Mouse (Mus musculus) forebrain, embryonic 13.5 days (tissue): Measurements from ENCODE around the gene Gm10392. TPM values are rescaled to one million over a fixed set of nuclear protein-coding genes. Genes with fewer than 3 reads are reported as not detected.

Source experiments
- polyA plus RNA-seq: library from polyadenylated mRNA; unstranded; fragments of >200 nt; fragmentation: Nextera tagmentation; extraction: Ambion mirVana; gene quantifications from 2 replicates; pipeline ENCODE4 v1.2.1, GENCODE M21; 2015

Gm10392 gene
- polyA plus RNA-seq, 1 experiment from 2014 or later: 0.12 TPM

Other genes starting within 250 kb of the Gm10392 start
- gene Coro6, start 56.8 kb downstream of the Gm10392 start, polyA plus RNA-seq: 0.05 and 0.11 TPM in 2 replicates
- 18.0 and 18.7 TPM in 2 replicates for gene Ankrd13b, start 29.5 kb downstream of the Gm10392 start, polyA plus RNA-seq
- gene Git1, start 25.6 kb downstream of the Gm10392 start, polyA plus RNA-seq: 12.9 and 14.6 TPM in 2 replicates
- gene Abhd15, start 4.1 kb downstream of the Gm10392 start, polyA plus RNA-seq: 3.0 and 3.8 TPM in 2 replicates
- gene Trp53i13, start 3.2 kb downstream of the Gm10392 start, polyA plus RNA-seq: 19.7 and 20.9 TPM in 2 replicates
- 25.8 and 28.5 TPM in 2 replicates for gene Taok1, start 88.6 kb upstream of the Gm10392 start, polyA plus RNA-seq
- 4.3 and 5.0 TPM in 2 replicates for gene Nufip2, start 167.0 kb upstream of the Gm10392 start, polyA plus RNA-seq
- gene Cryba1, start 206.1 kb upstream of the Gm10392 start, polyA plus RNA-seq: 0.76 and 1.7 TPM in 2 replicates
- 38.2 and 48.1 TPM in 2 replicates for gene Myo18a, start 244.0 kb upstream of the Gm10392 start, polyA plus RNA-seq